Mouse (Mus musculus): ENCODE results near the gene Dysf. TPM values are rescaled to one million over a fixed set of nuclear protein-coding genes. Genes with fewer than 3 reads are reported as not detected.

Dysf gene
- total RNA-seq, 2 experiments from 2014 or later: 84.4 to 99.3 TPM

GRCm38 (mm10) chr6:84232063-84232760, 223.8 kb downstream of the Dysf start:
- DNase-seq: peak; percentile 67

- DNase-seq: no peak
These were observed 225.4 kb downstream of the Dysf start for GRCm38 (mm10) chr6:84233783-84234182.

GRCm38 (mm10) chr6:84235365-84235764, 227.0 kb downstream of the Dysf start:
- DNase-seq: no peak

- no peak for DNase-seq
These were observed 235.0 kb downstream of the Dysf start for GRCm38 (mm10) chr6:84243385-84243784.

- DNase-seq: no peak
These were observed 237.8 kb downstream of the Dysf start for GRCm38 (mm10) chr6:84246101-84246760.

- DNase-seq: no peak
These were observed 238.6 kb downstream of the Dysf start for GRCm38 (mm10) chr6:84246979-84247378.

Other genes with a start within 250 kb of the Dysf start
- gene Ankrd53, start 245.9 kb upstream of the Dysf start, total RNA-seq (2021): not detected
- gene Tex261, start 232.8 kb upstream of the Dysf start, total RNA-seq (2021): 10 to 100 TPM; 47.2 to 49.5 TPM
- gene Nagk, start 213.6 kb upstream of the Dysf start, total RNA-seq (2021): 1 to 10 TPM; 3.8 to 6.6 TPM
- gene Paip2b, start 176.8 kb upstream of the Dysf start, total RNA-seq (2021): 10 to 100 TPM; 62.8 to 68.1 TPM
- gene Zfp638, start 141.5 kb upstream of the Dysf start, total RNA-seq (2021): 10 to 100 TPM; 36.3 to 39.0 TPM